8 mouse cellular contexts compared by ENCODE assay signal in the genomic region with DNA sequence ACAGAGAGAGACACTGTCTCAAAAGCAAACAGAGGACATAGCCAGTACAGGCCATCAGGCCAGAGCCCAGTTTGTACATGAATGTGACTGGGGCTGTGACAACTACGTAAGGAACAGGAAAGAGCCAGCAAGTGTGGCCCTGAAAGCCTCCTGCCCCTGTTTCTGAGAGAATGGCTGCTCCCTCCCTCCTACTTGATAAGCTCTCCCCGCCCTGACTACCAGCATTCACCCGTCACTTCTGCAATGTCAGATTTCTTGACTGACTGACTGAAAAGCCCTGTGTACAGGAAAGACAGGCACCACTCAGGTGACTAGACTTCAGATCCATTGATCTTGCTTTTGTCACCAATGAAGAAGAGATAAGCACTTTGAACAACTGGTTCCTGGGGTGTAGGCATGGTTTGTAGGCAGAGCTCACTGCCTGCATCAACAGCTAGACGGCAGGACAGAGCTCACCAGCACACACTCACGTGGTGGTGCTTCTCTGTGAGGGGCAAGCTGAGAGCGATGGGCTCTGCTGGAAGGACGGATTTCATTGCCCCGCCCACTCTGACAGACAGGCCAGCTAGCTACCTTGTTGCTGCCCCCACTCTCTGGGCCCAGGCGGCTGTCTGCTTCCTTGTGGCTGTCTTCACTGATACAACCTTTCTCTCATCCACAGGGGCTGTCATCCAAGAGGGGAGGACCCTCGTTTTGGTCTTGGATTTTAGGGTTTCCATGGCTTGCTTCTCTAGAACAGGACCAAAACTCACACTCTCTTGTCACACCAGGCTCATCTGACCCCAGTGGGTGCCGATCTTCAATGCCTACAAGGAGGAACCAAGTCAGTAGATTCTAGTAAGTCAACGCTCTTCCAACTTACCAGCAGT. TPM values are rescaled to one million over a fixed set of nuclear protein-coding genes. Genes with fewer than 3 reads are reported as not detected.
DNase-seq lines count a peak whose midpoint lies in the region; ATAC-seq lines count a peak whose summit lies in the region.

No protein-coding gene starts in this region.

- no peak overlapping the region; the same call in 1 of the 2 replicates for H3K4me3 ChIP-seq in forebrain, embryonic 11.5 days (ENCODE audit: low read depth, low read length)
- no peak overlapping the region for H3K4me3 ChIP-seq in forebrain, embryonic 16.5 days (replicated peaks; ENCODE audit: low read length)
- H3K4me3 ChIP-seq in forebrain, embryonic 14.5 days (ENCODE audit: low read depth, low read length) = no peak overlapping the region
- H3K4me3 ChIP-seq in liver, embryonic 12.5 days = peak overlapping the region; percentile 84
- H3K4me3 ChIP-seq in neural tube, embryonic 14.5 days (ENCODE audit: low read depth, low read length) = no peak overlapping the region; the same call in 1 of the 2 replicates

- H3K27me3 ChIP-seq in forebrain, embryonic 11.5 days (ENCODE audit: control insufficient read depth, insufficient read depth, low read length) = no peaks in the 10 kb centered on the region
- no peaks in the 10 kb centered on the region for H3K27me3 ChIP-seq in forebrain, embryonic 16.5 days (replicated peaks; ENCODE audit: control insufficient read depth, insufficient read depth, low read length)
- H3K27me3 ChIP-seq in forebrain, embryonic 14.5 days (replicated peaks; ENCODE audit: control insufficient read depth, insufficient read depth, low read length) = no peaks in the 10 kb centered on the region
- no peaks in the 10 kb centered on the region for H3K27me3 ChIP-seq in liver, embryonic 12.5 days (replicated peaks)
- no peaks in the 10 kb centered on the region for H3K27me3 ChIP-seq in neural tube, embryonic 14.5 days (ENCODE audit: control insufficient read depth, insufficient read depth, low read length)

- 58% methylated on average over 12 of the region's 12 CpGs for WGBS in forebrain, embryonic 11.5 days
- WGBS in forebrain, embryonic 16.5 days = 60% methylated on average over 12 of the region's 12 CpGs
- WGBS in forebrain, embryonic 14.5 days = 57% methylated on average over 12 of the region's 12 CpGs
- WGBS in liver, embryonic 12.5 days (ENCODE audit: insufficient replicate concordance) = 13% methylated on average over 12 of the region's 12 CpGs
- WGBS in neural tube, embryonic 14.5 days = 71% methylated on average over 12 of the region's 12 CpGs

- H3K9ac ChIP-seq in forebrain, embryonic 11.5 days (ENCODE audit: low read length) = peak overlapping the region; percentile 3; the same call in 1 of the 2 replicates
- no peak overlapping the region for H3K9ac ChIP-seq in forebrain, embryonic 16.5 days (replicated peaks; ENCODE audit: low read depth, low read length)
- H3K9ac ChIP-seq in forebrain, embryonic 14.5 days (ENCODE audit: low read length) = peak overlapping the region; percentile 89
- peak overlapping the region; percentile 93 for H3K9ac ChIP-seq in liver, embryonic 12.5 days
- H3K9ac ChIP-seq in neural tube, embryonic 14.5 days (replicated peaks; ENCODE audit: low read depth, low read length) = no peak overlapping the region

- H3K36me3 ChIP-seq in forebrain, embryonic 11.5 days (ENCODE audit: control insufficient read depth, insufficient read depth, low read length) = no peaks in the 10 kb centered on the region; the same call in 1 of the 2 replicates
- no peaks in the 10 kb centered on the region for H3K36me3 ChIP-seq in forebrain, embryonic 16.5 days (ENCODE audit: control insufficient read depth, insufficient read depth)
- peaks cover 16% of the 10 kb centered on the region; the same call in 1 of the 2 replicates for H3K36me3 ChIP-seq in forebrain, embryonic 14.5 days (ENCODE audit: control insufficient read depth, insufficient read depth, low read length)
- peaks cover 45% of the 10 kb centered on the region for H3K36me3 ChIP-seq in liver, embryonic 12.5 days
- no peaks in the 10 kb centered on the region for H3K36me3 ChIP-seq in neural tube, embryonic 14.5 days (ENCODE audit: control insufficient read depth, insufficient read depth, low read length)

- H3K4me1 ChIP-seq in forebrain, embryonic 11.5 days (replicated peaks; ENCODE audit: control insufficient read depth, insufficient read depth, low read length) = peaks cover 5% of the 10 kb centered on the region; the same call in 1 of the 2 replicates
- peaks cover 18% of the 10 kb centered on the region for H3K4me1 ChIP-seq in forebrain, embryonic 16.5 days (replicated peaks; ENCODE audit: control insufficient read depth, insufficient read depth, low read length)
- peaks cover 10% of the 10 kb centered on the region; the same call in 1 of the 2 replicates for H3K4me1 ChIP-seq in forebrain, embryonic 14.5 days (ENCODE audit: control insufficient read depth, insufficient read depth, low read length)
- peaks cover 72% of the 10 kb centered on the region for H3K4me1 ChIP-seq in liver, embryonic 12.5 days
- peaks cover 8% of the 10 kb centered on the region for H3K4me1 ChIP-seq in neural tube, embryonic 14.5 days (ENCODE audit: control insufficient read depth, insufficient read depth, low read length)

- H3K27ac ChIP-seq in forebrain, embryonic 11.5 days (ENCODE audit: low read depth, low read length) = no peak overlapping the region
- H3K27ac ChIP-seq in forebrain, embryonic 16.5 days (ENCODE audit: low read length) = no peak overlapping the region
- no peak overlapping the region for H3K27ac ChIP-seq in forebrain, embryonic 14.5 days (ENCODE audit: low read depth, low read length)
- H3K27ac ChIP-seq in liver, embryonic 12.5 days = peak overlapping the region; percentile 95
- no peak overlapping the region for H3K27ac ChIP-seq in neural tube, embryonic 14.5 days (ENCODE audit: low read depth, low read length)

- no peak overlapping the region; the same call in 1 of the 2 replicates for H3K4me2 ChIP-seq in forebrain, embryonic 11.5 days (ENCODE audit: low read depth, low read length, severe bottlenecking)
- no peak overlapping the region for H3K4me2 ChIP-seq in forebrain, embryonic 16.5 days (ENCODE audit: low read length)
- peak overlapping the region; percentile 75; the same call in 1 of the 2 replicates for H3K4me2 ChIP-seq in forebrain, embryonic 14.5 days (ENCODE audit: low read length)
- H3K4me2 ChIP-seq in liver, embryonic 12.5 days = peak overlapping the region; percentile 88
- H3K4me2 ChIP-seq in neural tube, embryonic 14.5 days (ENCODE audit: low read depth, low read length) = peak overlapping the region; percentile 74; the same call in 1 of the 2 replicates

- no peaks in the 10 kb centered on the region for H3K9me3 ChIP-seq in forebrain, embryonic 11.5 days (ENCODE audit: control insufficient read depth, low read length)
- no peaks in the 10 kb centered on the region for H3K9me3 ChIP-seq in forebrain, embryonic 16.5 days (ENCODE audit: control insufficient read depth, low read length)
- no peaks in the 10 kb centered on the region for H3K9me3 ChIP-seq in forebrain, embryonic 14.5 days (replicated peaks; ENCODE audit: control insufficient read depth, low read length)
- no peaks in the 10 kb centered on the region for H3K9me3 ChIP-seq in liver, embryonic 12.5 days (replicated peaks)
- H3K9me3 ChIP-seq in neural tube, embryonic 14.5 days (ENCODE audit: control insufficient read depth, low read length) = no peaks in the 10 kb centered on the region

- DNase-seq in forebrain, embryonic 11.5 days (ENCODE audit: low spot score) = peak; percentile 51
- peak; percentile 49 to 50 for DNase-seq in B cell, adult 2 months
- DNase-seq in forebrain, embryonic 14.5 days (ENCODE audit: low spot score) = no peak
- no peak for DNase-seq in frontal cortex, postnatal 10 days (ENCODE audit: low spot score in 2 of 2)
- no peak for DNase-seq in cerebellum, adult 8-10 months

- no peak for ATAC-seq in forebrain, embryonic 11.5 days (replicated peaks; ENCODE audit: low FRiP score)
- no peak for ATAC-seq in forebrain, embryonic 16.5 days
- no peak for ATAC-seq in forebrain, embryonic 14.5 days
- peak; percentile 60 for ATAC-seq in liver, embryonic 12.5 days
- ATAC-seq in neural tube, embryonic 14.5 days (ENCODE audit: low read depth) = no peak

RNA-seq across cellular contexts. Expression of gene Cyren, which starts 1.7 kb away (rescaled TPM):
- polyA plus RNA-seq in forebrain, embryonic 11.5 days (2014; fragmentation: Nextera tagmentation; extraction: Ambion mirVana) = 13.7 and 13.9 TPM in 2 replicates
- polyA plus RNA-seq in forebrain, embryonic 16.5 days (2015; fragmentation: Nextera tagmentation; extraction: Ambion mirVana) = 12.5 and 12.7 TPM in 2 replicates
- 7.9 and 8.0 TPM in 2 replicates for polyA plus RNA-seq in forebrain, embryonic 14.5 days (2014; fragmentation: Nextera tagmentation; extraction: Ambion mirVana)
- polyA plus RNA-seq in liver, embryonic 12.5 days (2016; fragmentation: Nextera tagmentation; extraction: Ambion mirVana) = 16.0 and 16.5 TPM in 2 replicates
- 6.0 and 7.4 TPM in 2 replicates for polyA plus RNA-seq in neural tube, embryonic 14.5 days (2014; fragmentation: Nextera tagmentation; extraction: Ambion mirVana)

RNA-seq across cellular contexts. Expression of gene Tmem140, which starts 13.3 kb away (rescaled TPM):
- polyA plus RNA-seq in forebrain, embryonic 11.5 days (2014; fragmentation: Nextera tagmentation; extraction: Ambion mirVana) = 0.89 and 1.2 TPM in 2 replicates
- polyA plus RNA-seq in forebrain, embryonic 16.5 days (2015; fragmentation: Nextera tagmentation; extraction: Ambion mirVana) = 1.1 and 1.5 TPM in 2 replicates
- 0.65 and 0.79 TPM in 2 replicates for polyA plus RNA-seq in forebrain, embryonic 14.5 days (2014; fragmentation: Nextera tagmentation; extraction: Ambion mirVana)
- polyA plus RNA-seq in liver, embryonic 12.5 days (2016; fragmentation: Nextera tagmentation; extraction: Ambion mirVana) = 2.6 and 3.7 TPM in 2 replicates
- 0.86 and 0.89 TPM in 2 replicates for polyA plus RNA-seq in neural tube, embryonic 14.5 days (2014; fragmentation: Nextera tagmentation; extraction: Ambion mirVana)

RNA-seq across cellular contexts. Expression of gene Wdr91, which starts 34.5 kb away (rescaled TPM):
- 12.3 and 12.9 TPM in 2 replicates for polyA plus RNA-seq in forebrain, embryonic 11.5 days (2014; fragmentation: Nextera tagmentation; extraction: Ambion mirVana)
- polyA plus RNA-seq in forebrain, embryonic 16.5 days (2015; fragmentation: Nextera tagmentation; extraction: Ambion mirVana) = 11.8 and 12.9 TPM in 2 replicates
- polyA plus RNA-seq in forebrain, embryonic 14.5 days (2014; fragmentation: Nextera tagmentation; extraction: Ambion mirVana) = 11.0 and 12.0 TPM in 2 replicates
- 14.2 and 18.6 TPM in 2 replicates for polyA plus RNA-seq in liver, embryonic 12.5 days (2016; fragmentation: Nextera tagmentation; extraction: Ambion mirVana)
- polyA plus RNA-seq in neural tube, embryonic 14.5 days (2014; fragmentation: Nextera tagmentation; extraction: Ambion mirVana) = 15.9 and 18.3 TPM in 2 replicates

RNA-seq across cellular contexts. Expression of gene Stra8, which starts 43.8 kb away (rescaled TPM):
- polyA plus RNA-seq in forebrain, embryonic 11.5 days (2014; fragmentation: Nextera tagmentation; extraction: Ambion mirVana) = not detected in 2 replicates
- polyA plus RNA-seq in forebrain, embryonic 16.5 days (2015; fragmentation: Nextera tagmentation; extraction: Ambion mirVana) = not detected in 2 replicates
- not detected in 2 replicates for polyA plus RNA-seq in forebrain, embryonic 14.5 days (2014; fragmentation: Nextera tagmentation; extraction: Ambion mirVana)
- not detected in 2 replicates for polyA plus RNA-seq in liver, embryonic 12.5 days (2016; fragmentation: Nextera tagmentation; extraction: Ambion mirVana)
- not detected in 2 replicates for polyA plus RNA-seq in neural tube, embryonic 14.5 days (2014; fragmentation: Nextera tagmentation; extraction: Ambion mirVana)

Comparison
In these comparisons a context has a peak if more than half of its experiments do, and no peak if none do; other contexts are left out.
1. DNase-seq: peak in forebrain, embryonic 11.5 days (single experiment) and B cell, adult 2 months (2 of 2); none in forebrain, embryonic 14.5 days (single experiment), frontal cortex, postnatal 10 days (0 of 2) and cerebellum, adult 8-10 months (single experiment).
2. H3K4me2 ChIP-seq: peak in forebrain, embryonic 14.5 days (single experiment), liver, embryonic 12.5 days (single experiment) and neural tube, embryonic 14.5 days (single experiment); none in forebrain, embryonic 11.5 days (single experiment) and forebrain, embryonic 16.5 days (single experiment).
3. H3K9ac ChIP-seq: peak in forebrain, embryonic 11.5 days (single experiment), forebrain, embryonic 14.5 days (single experiment) and liver, embryonic 12.5 days (single experiment); none in forebrain, embryonic 16.5 days (single experiment) and neural tube, embryonic 14.5 days (single experiment).